Mouse (Mus musculus): ENCODE results near the gene Dctn5. TPM values are rescaled to one million over a fixed set of nuclear protein-coding genes. Genes with fewer than 3 reads are reported as not detected.

Gene Dctn5
- polyA plus RNA-seq, 1 experiment from 2014 or later: 95.4 TPM

Other genes starting within 250 kb of the Dctn5 start
- gene Cog7, start 151.3 kb upstream of the Dctn5 start, polyA plus RNA-seq (2014; fragmentation: Nextera tagmentation; extraction: Ambion mirVana): 20.7 and 21.6 TPM in 2 replicates
- 69.4 and 87.7 TPM in 2 replicates for gene Gga2, start 111.8 kb upstream of the Dctn5 start, polyA plus RNA-seq (2014; fragmentation: Nextera tagmentation; extraction: Ambion mirVana)
- gene Ubfd1, start 65.9 kb upstream of the Dctn5 start, polyA plus RNA-seq (2014; fragmentation: Nextera tagmentation; extraction: Ambion mirVana): 59.7 and 64.9 TPM in 2 replicates
- gene Ears2, start 65.8 kb upstream of the Dctn5 start, polyA plus RNA-seq (2014; fragmentation: Nextera tagmentation; extraction: Ambion mirVana): 16.1 and 18.0 TPM in 2 replicates
- 811 and 834 TPM in 2 replicates for gene Ndufab1, start 31.2 kb upstream of the Dctn5 start, polyA plus RNA-seq (2014; fragmentation: Nextera tagmentation; extraction: Ambion mirVana)
- 27.8 and 28.9 TPM in 2 replicates for gene Palb2, start 56 bp upstream of the Dctn5 start, polyA plus RNA-seq (2014; fragmentation: Nextera tagmentation; extraction: Ambion mirVana)
- gene Plk1, start 26.4 kb downstream of the Dctn5 start, polyA plus RNA-seq (2014; fragmentation: Nextera tagmentation; extraction: Ambion mirVana): 177 and 180 TPM in 2 replicates
- not detected in 2 replicates for gene Ern2, start 53.2 kb downstream of the Dctn5 start, polyA plus RNA-seq (2014; fragmentation: Nextera tagmentation; extraction: Ambion mirVana)
- 0.12 TPM in 1 of 2 replicates, not detected in the other for gene Chp2, start 86.5 kb downstream of the Dctn5 start, polyA plus RNA-seq (2014; fragmentation: Nextera tagmentation; extraction: Ambion mirVana)
- gene Prkcb, start 155.7 kb downstream of the Dctn5 start, polyA plus RNA-seq (2014; fragmentation: Nextera tagmentation; extraction: Ambion mirVana): 3.7 and 4.4 TPM in 2 replicates

Measured in liver, embryonic 11.5 days (tissue).